ENCODE assay signal across 20 mouse cellular contexts in genomic region chr8:110273394-110273793, GRCm38 (mm10). TPM values are rescaled to one million over a fixed set of nuclear protein-coding genes. Genes with fewer than 3 reads are reported as not detected.
A peak's percentile ranks its signal among the peaks of the same experiment; 100 is the strongest.
DNase-seq lines count a peak whose midpoint lies in the region; ATAC-seq and TF ChIP-seq lines count a peak whose summit lies in the region.
"Had no signal": no experiment of that assay in that cellular context is flagged by ENCODE, and none has a peak within 500 bp of the region (broad histone marks: within the 10 kb centered on the region; RNA-seq: fewer than 3 reads in every experiment).

No protein-coding gene starts in this region.

- no peak overlapping the region for H3K4me3 ChIP-seq in intestine, postnatal 0 days (ENCODE audit: low read depth, low read length)
- H3K4me3 ChIP-seq in intestine, embryonic 16.5 days (ENCODE audit: low read length) = no peak overlapping the region
- H3K4me3 ChIP-seq in lung, postnatal 0 days (ENCODE audit: low read depth, low read length) = no peak overlapping the region
- H3K4me3 ChIP-seq in lung, adult 2 months (replicated peaks; ENCODE audit: extremely low read depth, low read depth, low read length) = no peak overlapping the region
- no peak overlapping the region for H3K4me3 ChIP-seq in stomach, postnatal 0 days (ENCODE audit: low read depth, low read length)
- H3K4me3 ChIP-seq: embryonic facial prominence, embryonic 15.5 days had no signal

- ATAC-seq in intestine, postnatal 0 days = no peak
- ATAC-seq in intestine, embryonic 16.5 days = no peak
- ATAC-seq in lung, postnatal 0 days = no peak
- no peak for ATAC-seq in stomach, postnatal 0 days (ENCODE audit: low FRiP score, low TSS enrichment)
- no peak for ATAC-seq in frontal cortex, adult (ENCODE audit: low TSS enrichment)
- ATAC-seq: activated CD4-positive, CD25-positive, alpha-beta regulatory T cell, adult 4 months had no signal

- H3K9ac ChIP-seq in intestine, postnatal 0 days (ENCODE audit: low read depth, low read length) = no peak overlapping the region
- no peak overlapping the region for H3K9ac ChIP-seq in intestine, embryonic 16.5 days (ENCODE audit: low read depth, low read length)
- no peak overlapping the region for H3K9ac ChIP-seq in lung, postnatal 0 days (replicated peaks; ENCODE audit: low read depth)
- H3K9ac ChIP-seq in stomach, postnatal 0 days (ENCODE audit: low read length) = no peak overlapping the region
- H3K9ac ChIP-seq: embryonic facial prominence, embryonic 15.5 days had no signal

- no peaks in the 10 kb centered on the region for H3K36me3 ChIP-seq in intestine, postnatal 0 days (ENCODE audit: control insufficient read depth, insufficient read depth)
- no peaks in the 10 kb centered on the region for H3K36me3 ChIP-seq in intestine, embryonic 16.5 days (ENCODE audit: control insufficient read depth, insufficient read depth, low read length)
- H3K36me3 ChIP-seq in lung, postnatal 0 days (ENCODE audit: insufficient read depth, low read length) = no peaks in the 10 kb centered on the region
- no peaks in the 10 kb centered on the region for H3K36me3 ChIP-seq in stomach, postnatal 0 days (ENCODE audit: control insufficient read depth, insufficient read depth, low read length)
- H3K36me3 ChIP-seq: embryonic facial prominence, embryonic 15.5 days had no signal

- no peak for TF ChIP-seq POLR2A in lung, adult 2 months (IDR thresholded peaks at IDR 0.05; ENCODE audit: borderline replicate concordance, extremely low read depth, low read depth, low read length)

- H3K27ac ChIP-seq in intestine, postnatal 0 days (ENCODE audit: low read depth, low read length) = no peak overlapping the region
- no peak overlapping the region for H3K27ac ChIP-seq in intestine, embryonic 16.5 days (ENCODE audit: low read length)
- no peak overlapping the region for H3K27ac ChIP-seq in lung, postnatal 0 days (ENCODE audit: low read length)
- H3K27ac ChIP-seq in stomach, postnatal 0 days (replicated peaks) = no peak overlapping the region
- H3K27ac ChIP-seq: embryonic facial prominence, embryonic 15.5 days; macrophage had no signal

- no peak overlapping the region for H3K4me2 ChIP-seq in intestine, postnatal 0 days (replicated peaks; ENCODE audit: low read depth)
- no peak overlapping the region for H3K4me2 ChIP-seq in intestine, embryonic 16.5 days (ENCODE audit: low read depth, low read length)
- H3K4me2 ChIP-seq in lung, postnatal 0 days (replicated peaks; ENCODE audit: low read depth, low read length) = no peak overlapping the region
- no peak overlapping the region for H3K4me2 ChIP-seq in stomach, postnatal 0 days (replicated peaks; ENCODE audit: low read depth)
- H3K4me2 ChIP-seq: embryonic facial prominence, embryonic 15.5 days; midbrain, embryonic 11.5 days had no signal

- no peak for DNase-seq in lung, postnatal 0 days (ENCODE audit: low spot score)
- no peak for DNase-seq in lung, adult 2 months
- peak; percentile 27 for DNase-seq in ES-CJ7 (ENCODE audit: low read depth, low spot score)
- DNase-seq in stomach, postnatal 0 days (ENCODE audit: low spot score) = no peak
- DNase-seq: adrenal gland, postnatal 10 days; cerebellum, postnatal 14 days; gastrocnemius, postnatal 10 days; kidney, adult 9 months; layer of hippocampus, postnatal 36 days; liver; lung, adult 18-20 months; thymus, postnatal 36 days had no signal

- 63% methylated on average over 2 of the region's 2 CpGs for WGBS in intestine, postnatal 0 days
- WGBS in intestine, embryonic 16.5 days = 69% methylated on average over 2 of the region's 2 CpGs
- WGBS in lung, postnatal 0 days = 72% methylated on average over 2 of the region's 2 CpGs
- WGBS in lung, adult 2 months = 62% methylated on average over 2 of the region's 2 CpGs
- 65% methylated on average over 2 of the region's 2 CpGs for WGBS in stomach, postnatal 0 days

- H3K4me1 ChIP-seq in intestine, postnatal 0 days (replicated peaks; ENCODE audit: control insufficient read depth, insufficient read depth, low read length) = no peaks in the 10 kb centered on the region
- H3K4me1 ChIP-seq in intestine, embryonic 16.5 days (ENCODE audit: control insufficient read depth, insufficient read depth, low read length) = no peaks in the 10 kb centered on the region
- no peaks in the 10 kb centered on the region for H3K4me1 ChIP-seq in lung, postnatal 0 days (ENCODE audit: insufficient read depth, low read depth, low read length)
- no peaks in the 10 kb centered on the region for H3K4me1 ChIP-seq in lung, adult 2 months (ENCODE audit: control insufficient read depth, insufficient read depth, low read length)
- H3K4me1 ChIP-seq in stomach, postnatal 0 days (replicated peaks; ENCODE audit: control insufficient read depth, insufficient read depth) = no peaks in the 10 kb centered on the region
- H3K4me1 ChIP-seq: embryonic facial prominence, embryonic 15.5 days had no signal

- TF ChIP-seq EP300 in lung, postnatal 0 days (IDR thresholded peaks at IDR 0.05) = no peak
- no peak for TF ChIP-seq EP300 in stomach, postnatal 0 days (optimal IDR thresholded peaks at IDR 0.05)

- no peaks in the 10 kb centered on the region for H3K9me3 ChIP-seq in intestine, postnatal 0 days (ENCODE audit: control insufficient read depth)
- no peaks in the 10 kb centered on the region for H3K9me3 ChIP-seq in intestine, embryonic 16.5 days (ENCODE audit: control insufficient read depth, low read length)
- H3K9me3 ChIP-seq in lung, postnatal 0 days (ENCODE audit: low read length) = no peaks in the 10 kb centered on the region
- H3K9me3 ChIP-seq in stomach, postnatal 0 days (ENCODE audit: control insufficient read depth, low read length) = no peaks in the 10 kb centered on the region
- H3K9me3 ChIP-seq: embryonic facial prominence, embryonic 15.5 days had no signal

- peak; percentile 40 for TF ChIP-seq CTCF in intestine, postnatal 0 days (IDR thresholded peaks at IDR 0.05; ENCODE audit: low read depth)
- peak; percentile 38 for TF ChIP-seq CTCF in lung, postnatal 0 days (IDR thresholded peaks at IDR 0.05)
- no peak for TF ChIP-seq CTCF in lung, adult 2 months (IDR thresholded peaks at IDR 0.05; ENCODE audit: insufficient read depth, low read length)
- TF ChIP-seq CTCF in stomach, postnatal 0 days (IDR thresholded peaks at IDR 0.05; ENCODE audit: low read depth) = peak; percentile 47

- H3K27me3 ChIP-seq in intestine, postnatal 0 days (replicated peaks; ENCODE audit: control insufficient read depth, insufficient read depth, low read length) = no peaks in the 10 kb centered on the region
- H3K27me3 ChIP-seq in intestine, embryonic 16.5 days (replicated peaks; ENCODE audit: control insufficient read depth, insufficient read depth, low read length) = no peaks in the 10 kb centered on the region
- no peaks in the 10 kb centered on the region for H3K27me3 ChIP-seq in lung, postnatal 0 days (replicated peaks; ENCODE audit: insufficient read depth, low read length)
- no peaks in the 10 kb centered on the region for H3K27me3 ChIP-seq in stomach, postnatal 0 days (ENCODE audit: control insufficient read depth, insufficient read depth, low read length)
- H3K27me3 ChIP-seq: embryonic facial prominence, embryonic 15.5 days had no signal

RNA-seq across cellular contexts. Expression of gene Hydin, which starts 6.6 kb away (rescaled TPM):
- 0.05 and 0.07 TPM in 2 replicates for polyA plus RNA-seq in intestine, postnatal 0 days (2015; fragmentation: Nextera tagmentation; extraction: Ambion mirVana)
- polyA plus RNA-seq in intestine, embryonic 16.5 days (2015; fragmentation: Nextera tagmentation; extraction: Ambion mirVana) = 0.06 and 0.07 TPM in 2 replicates
- 0.96 and 0.97 TPM in 2 replicates for polyA plus RNA-seq in lung, postnatal 0 days (2015; fragmentation: Nextera tagmentation; extraction: Ambion mirVana)
- polyA plus RNA-seq in lung, adult 2 months (2012; rRNA removed) = 2.2 and 2.6 TPM in 2 replicates
- polyA plus RNA-seq in stomach, postnatal 0 days (2015; fragmentation: Nextera tagmentation; extraction: Ambion mirVana) = 0.05 TPM in 2 replicates
- polyA plus RNA-seq: large intestine, adult 2 months; macrophage had no signal

RNA-seq across cellular contexts. Expression of gene Cmtr2, which starts 57.9 kb away (rescaled TPM):
- 3.0 and 3.5 TPM in 2 replicates for polyA plus RNA-seq in intestine, postnatal 0 days (2015; fragmentation: Nextera tagmentation; extraction: Ambion mirVana)
- polyA plus RNA-seq in intestine, embryonic 16.5 days (2015; fragmentation: Nextera tagmentation; extraction: Ambion mirVana) = 7.4 and 8.0 TPM in 2 replicates
- polyA plus RNA-seq in lung, postnatal 0 days (2015; fragmentation: Nextera tagmentation; extraction: Ambion mirVana) = 3.6 and 4.0 TPM in 2 replicates
- polyA plus RNA-seq in lung, adult 2 months (2012; rRNA removed) = 2.5 and 3.4 TPM in 2 replicates
- 3.9 and 4.6 TPM in 2 replicates for polyA plus RNA-seq in stomach, postnatal 0 days (2015; fragmentation: Nextera tagmentation; extraction: Ambion mirVana)
